Mouse (Mus musculus) CH12.LX (cell line): ENCODE results near the gene Ctrl. TPM values are rescaled to one million over a fixed set of nuclear protein-coding genes. Genes with fewer than 3 reads are reported as not detected.
A peak's percentile ranks its signal among the peaks of the same experiment; 100 is the strongest.

ENCODE experiments used
- DNase-seq: peaks from one replicate; pipeline ENCODE4 v3.0.0-alpha.2; 2013; ENCODE audit errors: extremely low read depth
- H3K27ac ChIP-seq: 2 replicates; pipeline ENCODE4 v1.5.1; 2012; ENCODE audit warnings: low read depth, mild to moderate bottlenecking, control low read depth, moderate library complexity; ENCODE audit not compliant: insufficient read depth
- H3K27me3 ChIP-seq: replicated peaks from 2 replicates; pipeline ENCODE3; 2012; ENCODE audit warnings: inconsistent platforms
- H3K36me3 ChIP-seq, 2 experiments: replicated peaks in 1 of 2; 2 replicates each; pipeline versions ENCODE3 to v1.6.1; 2012; ENCODE audit warnings: inconsistent platforms in 1 of 2, low read length in 1 of 2, mild to moderate bottlenecking in 1 of 2, mixed read lengths in 1 of 2, moderate library complexity in 1 of 2; ENCODE audit not compliant: control insufficient read depth in 1 of 2, insufficient read depth in 1 of 2
- H3K4me1 ChIP-seq, 2 experiments: 2 replicates each; pipeline ENCODE4 v1.6.1; 2012; ENCODE audit warnings: inconsistent platforms in 1 of 2, moderate library complexity in 1 of 2; ENCODE audit not compliant: insufficient read depth in 2 of 2, control insufficient read depth in 1 of 2
- H3K4me2 ChIP-seq: 2 replicates; pipeline ENCODE4 v1.6.1; 2012; ENCODE audit warnings: low read depth, mild to moderate bottlenecking, control low read depth; ENCODE audit not compliant: poor library complexity, insufficient read depth, severe bottlenecking
- H3K4me3 ChIP-seq, 3 experiments: fragments of 150-350 bp in 1 of 3; sonication (generic) in 1 of 3; replicated peaks in 1 of 3; 2 replicates each; pipeline versions ENCODE3 to v1.5.1; 2011 to 2012; ENCODE audit warnings: low read depth in 2 of 3, low read length in 2 of 3, mild to moderate bottlenecking in 2 of 3, moderate library complexity in 2 of 3, control low read depth in 1 of 3, improper control_type of control experiment in 1 of 3, inconsistent platforms in 1 of 3, mixed read lengths in 1 of 3; ENCODE audit not compliant: poor library complexity in 1 of 3
- H3K79me2 ChIP-seq: replicated peaks from 2 replicates; pipeline ENCODE4 v1.6.1; 2012; ENCODE audit warnings: mild to moderate bottlenecking, moderate library complexity; ENCODE audit not compliant: control insufficient read depth, poor library complexity, insufficient read depth, severe bottlenecking; ENCODE audit errors: extremely low read depth
- H3K9ac ChIP-seq: 2 replicates; pipeline ENCODE4 v1.6.1; 2012; ENCODE audit warnings: low read depth, mild to moderate bottlenecking, control low read depth, moderate library complexity; ENCODE audit not compliant: insufficient read depth
- H3K9me3 ChIP-seq: replicated peaks from 2 replicates; pipeline ENCODE3; 2012; ENCODE audit warnings: low read length, inconsistent platforms, mixed read lengths
- BHLHE40 ChIP-seq: IDR thresholded peaks from 2 replicates; pipeline ENCODE4 v1.6.1; 2011; ENCODE audit warnings: mild to moderate bottlenecking, low read depth, low read length, improper control_type of control experiment
- CHD1 ChIP-seq: IDR thresholded peaks from 2 replicates; pipeline ENCODE4 v1.6.1; 2012; ENCODE audit warnings: low read depth, low read length, improper control_type of control experiment, inconsistent platforms
- CTCF ChIP-seq, 2 experiments: IDR thresholded peaks in 1 of 2; conservative IDR thresholded peaks in 1 of 2; 2 replicates each; pipeline ENCODE4 v1.5.1; 2011 to 2012; ENCODE audit warnings: low read depth in 2 of 2, low read length in 2 of 2, improper control_type of control experiment in 1 of 2, inconsistent platforms in 1 of 2, mild to moderate bottlenecking in 1 of 2, moderate library complexity in 1 of 2
- E2F4 ChIP-seq: IDR thresholded peaks from 2 replicates; pipeline ENCODE4 v1.6.1; 2011; ENCODE audit warnings: low read depth, low read length, improper control_type of control experiment; ENCODE audit not compliant: insufficient replicate concordance
- ELF1 ChIP-seq: IDR thresholded peaks from 2 replicates; pipeline ENCODE4 v1.6.1; 2014; ENCODE audit warnings: low read depth, mild to moderate bottlenecking, inconsistent platforms, low read length, improper control_type of control experiment
- EP300 ChIP-seq: IDR thresholded peaks from 2 replicates; pipeline ENCODE4 v1.6.1; 2011; ENCODE audit warnings: low read length, improper control_type of control experiment
- GABPA ChIP-seq: IDR thresholded peaks from 2 replicates; pipeline ENCODE4 v1.6.1; 2012; ENCODE audit warnings: low read depth, low read length, improper control_type of control experiment, inconsistent platforms; ENCODE audit not compliant: insufficient replicate concordance
- HCFC1 ChIP-seq: IDR thresholded peaks from 2 replicates; pipeline ENCODE4 v1.6.1; 2012; ENCODE audit warnings: low read depth, mild to moderate bottlenecking, inconsistent platforms, low read length, improper control_type of control experiment
- IRF4 ChIP-seq: IDR thresholded peaks from 2 replicates; pipeline ENCODE4 v1.6.1; 2014; ENCODE audit warnings: low read depth, mild to moderate bottlenecking, inconsistent platforms, low read length, improper control_type of control experiment
- JUN ChIP-seq: IDR thresholded peaks from 2 replicates; pipeline ENCODE4 v1.6.1; 2011; ENCODE audit warnings: low read depth, mild to moderate bottlenecking, low read length, improper control_type of control experiment, moderate library complexity; ENCODE audit not compliant: insufficient read depth
- JUND ChIP-seq: conservative IDR thresholded peaks from 2 replicates; pipeline ENCODE4 v1.6.1; 2011; ENCODE audit warnings: low read depth, low read length, improper control_type of control experiment
- KAT2A ChIP-seq: IDR thresholded peaks from 2 replicates; pipeline ENCODE4 v1.6.1; 2012; ENCODE audit warnings: low read length, improper control_type of control experiment, inconsistent platforms; ENCODE audit not compliant: insufficient replicate concordance
- MAFK ChIP-seq: IDR thresholded peaks from 2 replicates; pipeline ENCODE4 v1.6.1; 2011; ENCODE audit warnings: low read length, improper control_type of control experiment; ENCODE audit not compliant: insufficient replicate concordance
- MAX ChIP-seq: IDR thresholded peaks from 2 replicates; pipeline ENCODE4 v1.6.1; 2011; ENCODE audit warnings: low read length, improper control_type of control experiment
- MEF2A ChIP-seq: IDR thresholded peaks from 2 replicates; pipeline ENCODE4 v1.6.1; 2014; ENCODE audit warnings: low read depth, mild to moderate bottlenecking, inconsistent platforms, low read length, improper control_type of control experiment, borderline replicate concordance
- MXI1 ChIP-seq: IDR thresholded peaks from 2 replicates; pipeline ENCODE4 v1.6.1; 2011; ENCODE audit warnings: mild to moderate bottlenecking, low read depth, low read length, improper control_type of control experiment
- MYC ChIP-seq: IDR thresholded peaks from 2 replicates; pipeline ENCODE4 v1.6.1; 2011; ENCODE audit warnings: low read depth, mild to moderate bottlenecking, improper control_type of control experiment, low read length
- NELFE ChIP-seq: IDR thresholded peaks from 2 replicates; pipeline ENCODE4 v1.6.1; 2011; ENCODE audit warnings: low read depth, low read length, improper control_type of control experiment
- NRF1 ChIP-seq: IDR thresholded peaks from 2 replicates; pipeline ENCODE4 v1.6.1; 2014; ENCODE audit warnings: low read depth, mild to moderate bottlenecking, inconsistent platforms, low read length, improper control_type of control experiment, moderate library complexity
- PAX5 ChIP-seq: IDR thresholded peaks from 2 replicates; pipeline ENCODE4 v1.6.1; 2012; ENCODE audit warnings: low read length, inconsistent platforms, mixed read lengths
- POLR2A ChIP-seq: IDR thresholded peaks from 2 replicates; pipeline ENCODE4 v1.6.1; 2011; ENCODE audit warnings: low read depth, mild to moderate bottlenecking, improper control_type of control experiment, low read length
- POLR2AphosphoS2 ChIP-seq: IDR thresholded peaks from 2 replicates; pipeline ENCODE4 v1.6.1; 2011; ENCODE audit warnings: low read depth, low read length, improper control_type of control experiment
- RAD21 ChIP-seq: IDR thresholded peaks from 2 replicates; pipeline ENCODE4 v1.6.1; 2011; ENCODE audit warnings: low read depth, mild to moderate bottlenecking, low read length, improper control_type of control experiment, moderate library complexity
- RCOR1 ChIP-seq: conservative IDR thresholded peaks from 2 replicates; pipeline ENCODE4 v1.6.1; 2012; ENCODE audit warnings: low read depth, mild to moderate bottlenecking, inconsistent platforms, low read length, improper control_type of control experiment
- SIN3A ChIP-seq: IDR thresholded peaks from 2 replicates; pipeline ENCODE4 v1.6.1; 2012; ENCODE audit warnings: low read length, improper control_type of control experiment, inconsistent platforms
- SMC3 ChIP-seq: IDR thresholded peaks from 2 replicates; pipeline ENCODE4 v1.6.1; 2011; ENCODE audit warnings: low read depth, low read length, improper control_type of control experiment
- TBP ChIP-seq: conservative IDR thresholded peaks from 2 replicates; pipeline ENCODE4 v1.6.1; 2011; ENCODE audit warnings: low read depth, low read length, improper control_type of control experiment
- TCF12 ChIP-seq: IDR thresholded peaks from 2 replicates; pipeline ENCODE4 v1.6.1; 2014; ENCODE audit warnings: low read depth, mild to moderate bottlenecking, inconsistent platforms, low read length, improper control_type of control experiment
- UBTF ChIP-seq: IDR thresholded peaks from 2 replicates; pipeline ENCODE4 v1.6.1; 2012; ENCODE audit warnings: low read depth, mild to moderate bottlenecking, inconsistent platforms, low read length, improper control_type of control experiment, moderate library complexity
- USF1 ChIP-seq: IDR thresholded peaks from 2 replicates; pipeline ENCODE4 v1.6.1; 2014; ENCODE audit warnings: low read depth, mild to moderate bottlenecking, inconsistent platforms, low read length, improper control_type of control experiment
- USF2 ChIP-seq: conservative IDR thresholded peaks from 2 replicates; pipeline ENCODE4 v1.6.1; 2011; ENCODE audit warnings: low read depth, low read length, improper control_type of control experiment
- ZKSCAN1 ChIP-seq: IDR thresholded peaks from 2 replicates; pipeline ENCODE4 v1.6.1; 2012; ENCODE audit warnings: low read depth, inconsistent platforms, low read length, improper control_type of control experiment, borderline replicate concordance
- ZMIZ1 ChIP-seq: IDR thresholded peaks from 2 replicates; pipeline ENCODE4 v1.6.1; 2012; ENCODE audit warnings: low read depth, mild to moderate bottlenecking, inconsistent platforms, low read length, improper control_type of control experiment
- ZNF384 ChIP-seq: IDR thresholded peaks from 2 replicates; pipeline ENCODE4 v1.6.1; 2012; ENCODE audit warnings: low read depth, low read length, improper control_type of control experiment, inconsistent platforms
- dilution Hi-C: fragments of 300-500 bp; cut with MboI; formaldehyde crosslinking; loops from 2 replicates; pipeline ENCODE4 v1.14.3; 2020; ENCODE audit warnings: low sequenced_read_pairs; ENCODE audit not compliant: extremely low pct_unique_long_range_greater_than_20kb, extremely low pct_ligation_motif_present
- in situ Hi-C: fragments of 300-500 bp; cut with MboI; formaldehyde crosslinking; loops from 3 replicates; pipeline ENCODE4 v1.14.3; 2019; ENCODE audit warnings: low sequenced_read_pairs, low pct_ligation_motif_present, low pct_unique_long_range_greater_than_20kb, mixed read lengths
- polyA plus RNA-seq: library from polyadenylated mRNA; unstranded; fragments of >175 nt; gene quantifications from 2 replicates; pipeline ENCODE4 v1.2.1, GENCODE M21; 2012; ENCODE audit warnings: low read depth; ENCODE audit not compliant: insufficient read length
- total RNA-seq, 2 experiments: library from RNA; depleted of rRNA; stranded (reverse); fragments of 300-350 nt in 1 of 2; fragments of >200 nt in 1 of 2; gene quantifications; 2 replicates each; pipeline ENCODE4 v1.2.3; 2012 to 2014

The Ctrl gene
- total and polyA plus RNA-seq, 3 experiments = 1.3 to 5.3 (median 2.0) TPM

DNA sequence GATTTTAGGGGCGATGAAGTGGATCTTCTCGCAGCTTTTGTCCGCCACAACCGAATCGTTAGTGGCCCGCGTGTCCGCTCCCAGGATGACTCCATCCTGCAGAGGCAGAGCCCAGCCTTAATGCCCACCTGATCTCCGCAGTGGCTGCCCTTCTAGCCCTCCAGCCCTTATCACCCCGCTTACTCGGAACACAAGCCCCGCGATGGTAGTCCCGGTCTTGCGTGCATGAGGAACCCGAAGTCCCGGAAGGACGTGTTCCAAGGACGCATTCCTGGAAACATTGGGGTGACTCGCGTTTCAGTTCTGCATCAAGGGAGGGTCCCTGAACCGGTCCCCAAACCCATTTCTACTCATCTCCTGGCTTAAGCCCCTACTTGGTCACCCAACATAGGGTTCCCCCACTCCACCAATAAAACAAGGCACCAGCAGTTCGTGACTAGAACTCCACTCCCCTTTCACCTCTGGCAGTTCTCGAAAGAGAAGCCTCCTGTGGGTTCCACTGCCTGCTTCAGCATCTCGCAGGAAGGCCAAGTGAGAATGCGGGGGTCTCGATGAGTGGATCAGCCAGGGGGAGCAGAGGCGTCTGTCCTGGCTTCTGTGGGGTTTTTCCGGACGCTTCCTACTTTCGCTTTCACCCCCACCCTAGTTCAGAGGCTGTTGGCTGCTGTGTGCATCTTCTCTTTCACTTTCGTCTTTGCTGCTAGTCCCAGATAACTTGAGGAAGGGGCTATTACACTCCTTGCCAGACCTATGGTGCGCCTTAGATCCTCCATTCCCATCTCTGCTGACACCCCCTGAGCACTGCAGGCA lies 4.0 kb upstream of the Ctrl start (continued):
- TF ChIP-seq PAX5 (no peak), EP300 (peak; percentile 64), MAFK (no peak), RAD21 (no peak), TCF12 (peak; percentile 62), POLR2A (peak; percentile 59; the same call in 1 of the 2 replicates), UBTF (0 out of 2 replicates have a peak, but pooled peaks have one; percentile 30), MEF2A (peak; percentile 19; the same call in 1 of the 2 replicates)

DNA sequence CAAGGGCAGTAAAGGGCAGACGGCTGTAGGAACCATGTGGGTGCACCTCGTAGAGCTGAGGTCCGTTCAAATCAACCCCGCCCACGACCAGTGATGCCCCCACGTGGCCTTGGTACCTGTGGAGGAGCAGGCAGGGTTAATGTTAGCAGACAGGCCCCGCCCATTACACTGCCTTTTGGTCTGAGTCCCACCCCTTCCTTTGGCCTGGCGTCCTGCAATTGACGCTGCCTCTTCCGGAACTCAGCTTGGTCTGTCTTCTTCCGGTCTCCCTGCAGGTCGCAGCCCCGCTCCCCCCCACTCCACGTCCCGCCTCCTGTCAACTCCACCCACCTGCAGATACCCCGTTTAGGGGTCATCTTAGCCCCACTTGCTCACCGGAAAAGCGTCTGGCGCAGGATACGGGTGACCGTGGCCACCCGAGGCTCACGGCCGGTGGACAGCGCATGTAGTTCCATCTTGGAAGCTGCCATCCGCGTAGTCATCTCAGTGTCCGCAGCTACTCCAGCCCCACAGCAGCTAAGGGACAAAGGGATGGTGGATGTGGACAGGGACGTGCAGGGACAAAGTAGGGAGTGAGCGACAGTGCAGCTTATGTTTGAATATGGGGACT lies 3.3 kb upstream of the Ctrl start:
- Histone ChIP-seq H3K9ac (peak overlapping the region; percentile 66), H3K79me2 (no peaks in the 10 kb centered on the region), H3K4me3 (peak overlapping the region; percentile 85 to 96 (median 92)), H3K9me3 (no peaks in the 10 kb centered on the region), H3K27me3 (no peaks in the 10 kb centered on the region), H3K4me2 (peak overlapping the region; percentile 70), H3K27ac (peak overlapping the region; percentile 67), H3K4me1 (peaks cover 3 to 29% of the 10 kb centered on the region in 2 experiments; a peak in 3 of 4 replicates), H3K36me3 (peaks cover 14 to 56% of the 10 kb centered on the region in 2 experiments)
- in situ Hi-C loops (loop anchor here (5.0 kb wide), 1 partner anchor 45 kb away; the partner anchor contains the start of gene Nrn1l), dilution Hi-C loops (no loop called here)
- peak; percentile 97 for DNase-seq
- peak; percentile 96 for TF ChIP-seq MAX
- TF ChIP-seq TCF12 = peak; percentile 69; the same call in 1 of the 2 replicates
- TF ChIP-seq ZNF384 = no peak
- no peak; the same call in 1 of the 2 replicates for TF ChIP-seq RAD21
- TF ChIP-seq SMC3 = no peak
- no peak; the same call in 1 of the 2 replicates for TF ChIP-seq NELFE
- TF ChIP-seq USF2 = peak; percentile 69
- no peak for TF ChIP-seq EP300
- TF ChIP-seq JUND = no peak
- no peak for TF ChIP-seq ZMIZ1
- TF ChIP-seq ZKSCAN1 = no peak
- no peak for TF ChIP-seq IRF4
- TF ChIP-seq USF1 = peak; percentile 77
- peak; percentile 76 for TF ChIP-seq TBP
- TF ChIP-seq BHLHE40 = no peak
- no peak for TF ChIP-seq RCOR1
- no peak for TF ChIP-seq MAFK
- peak; percentile 98 for TF ChIP-seq MXI1
- no peak for TF ChIP-seq UBTF
- no peak for TF ChIP-seq E2F4
- TF ChIP-seq NRF1 = peak; percentile 15
- peak; percentile 77 for TF ChIP-seq HCFC1
- peak; percentile 37; the same call in 1 of the 2 replicates for TF ChIP-seq SIN3A
- TF ChIP-seq MEF2A = peak; percentile 30; the same call in 1 of the 2 replicates
- no peak for TF ChIP-seq POLR2AphosphoS2
- peak; percentile 98 for TF ChIP-seq MYC
- TF ChIP-seq CHD1 = no peak
- no peak for TF ChIP-seq GABPA
- TF ChIP-seq CTCF (conservative IDR thresholded peaks at IDR 0.05 in 1 of 2, IDR thresholded peaks at IDR 0.05 in 1 of 2; ENCODE audit: low read depth in 2 of 2, low read length in 2 of 2) = no peak; a peak in 1 of 4 replicates
- TF ChIP-seq KAT2A = peak; percentile 25; the same call in 1 of the 2 replicates
- TF ChIP-seq JUN = no peak
- peak; percentile 95 for TF ChIP-seq ELF1
- no peak for TF ChIP-seq PAX5
